Mouse (Mus musculus) lung, adult 2 months (tissue): ENCODE results near the gene Smndc1.

Experiments
- CTCF ChIP-seq: fragments of 200-500 bp; IDR thresholded peaks from 2 replicates; pipeline ENCODE4 v1.5.1; 2011; ENCODE audit warnings: mild to moderate bottlenecking, low read length, control low read depth; ENCODE audit not compliant: insufficient read depth
- POLR2A ChIP-seq: fragments of 200-500 bp; IDR thresholded peaks from 2 replicates; pipeline ENCODE4 v1.6.1; 2011; ENCODE audit warnings: low read depth, mild to moderate bottlenecking, control low read depth, low read length, borderline replicate concordance; ENCODE audit errors: extremely low read depth

GRCm38 (mm10) chr19:53423341-53423753 is 33.0 kb upstream of the Smndc1 start:
- TF ChIP-seq POLR2A (no peak), CTCF (no peak)
